Mouse (Mus musculus): Measurements from ENCODE around the gene Slc8a2. TPM values are rescaled to one million over a fixed set of nuclear protein-coding genes. Genes with fewer than 3 reads are reported as not detected.

Gene Slc8a2
- polyA plus RNA-seq, 1 experiment, result 34.0 TPM

GRCm38 (mm10) chr7:16103760-16104159 is 25.9 kb upstream of the Slc8a2 start:
- DNase-seq (ENCODE audit: low read depth), result peak; percentile 71
- TF ChIP-seq CTCF (IDR thresholded peaks at IDR 0.05; ENCODE audit: borderline replicate concordance, extremely low read depth, insufficient read depth, insufficient read length) (no peak), POLR2A (IDR thresholded peaks at IDR 0.05; ENCODE audit: borderline replicate concordance, extremely low read depth, insufficient read depth, insufficient read length, poor library complexity, severe bottlenecking) (no peak)

- DNase-seq (ENCODE audit: low read depth), result no peak
- TF ChIP-seq CTCF (IDR thresholded peaks at IDR 0.05; ENCODE audit: borderline replicate concordance, extremely low read depth, insufficient read depth, insufficient read length) (no peak), POLR2A (IDR thresholded peaks at IDR 0.05; ENCODE audit: borderline replicate concordance, extremely low read depth, insufficient read depth, insufficient read length, poor library complexity, severe bottlenecking) (no peak)
Measured at GRCm38 (mm10) chr7:16104611-16105388, 24.8 kb upstream of the Slc8a2 start.

GRCm38 (mm10) chr7:16108886-16109542 is 20.6 kb upstream of the Slc8a2 start:
- DNase-seq (ENCODE audit: low read depth), result no peak
- TF ChIP-seq POLR2A (IDR thresholded peaks at IDR 0.05; ENCODE audit: borderline replicate concordance, extremely low read depth, insufficient read depth, insufficient read length, poor library complexity, severe bottlenecking), result no peak
- TF ChIP-seq CTCF (IDR thresholded peaks at IDR 0.05; ENCODE audit: borderline replicate concordance, extremely low read depth, insufficient read depth, insufficient read length), result no peak

DNA sequence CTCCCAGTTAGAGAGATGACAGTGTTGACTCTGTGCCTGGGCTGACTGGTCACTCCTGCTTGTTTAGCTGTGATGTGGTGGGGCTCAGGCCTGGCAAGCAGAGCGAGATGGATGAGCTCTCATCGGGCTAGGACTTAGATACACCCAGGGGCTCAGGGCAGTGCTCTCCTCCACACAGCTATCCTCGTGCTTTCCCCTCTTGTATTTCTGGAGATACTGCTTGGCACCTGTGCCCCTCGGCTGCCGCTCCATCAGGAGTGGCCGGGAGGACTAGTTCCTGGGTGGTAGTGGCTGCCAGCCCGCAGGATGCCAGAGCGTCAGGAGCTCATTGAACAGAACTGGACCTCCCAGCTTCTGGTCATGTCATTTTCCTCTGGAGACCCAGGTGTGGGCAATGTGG is 19.5 kb upstream of the Slc8a2 start:
- no peak for DNase-seq (ENCODE audit: low read depth)
- TF ChIP-seq POLR2A (IDR thresholded peaks at IDR 0.05; ENCODE audit: borderline replicate concordance, extremely low read depth, insufficient read depth, insufficient read length, poor library complexity, severe bottlenecking), result no peak
- TF ChIP-seq CTCF (IDR thresholded peaks at IDR 0.05; ENCODE audit: borderline replicate concordance, extremely low read depth, insufficient read depth, insufficient read length), result no peak

GRCm38 (mm10) chr7:16111284-16112090 is 18.1 kb upstream of the Slc8a2 start:
- no peak for DNase-seq (ENCODE audit: low read depth)
- TF ChIP-seq CTCF (IDR thresholded peaks at IDR 0.05; ENCODE audit: borderline replicate concordance, extremely low read depth, insufficient read depth, insufficient read length) (no peak), POLR2A (IDR thresholded peaks at IDR 0.05; ENCODE audit: borderline replicate concordance, extremely low read depth, insufficient read depth, insufficient read length, poor library complexity, severe bottlenecking) (no peak)

- DNase-seq (ENCODE audit: low read depth), result no peak
- TF ChIP-seq CTCF (IDR thresholded peaks at IDR 0.05; ENCODE audit: borderline replicate concordance, extremely low read depth, insufficient read depth, insufficient read length), result no peak
- TF ChIP-seq POLR2A (IDR thresholded peaks at IDR 0.05; ENCODE audit: borderline replicate concordance, extremely low read depth, insufficient read depth, insufficient read length, poor library complexity, severe bottlenecking), result no peak
Measured at GRCm38 (mm10) chr7:16116418-16116817, 13.2 kb upstream of the Slc8a2 start.

DNA sequence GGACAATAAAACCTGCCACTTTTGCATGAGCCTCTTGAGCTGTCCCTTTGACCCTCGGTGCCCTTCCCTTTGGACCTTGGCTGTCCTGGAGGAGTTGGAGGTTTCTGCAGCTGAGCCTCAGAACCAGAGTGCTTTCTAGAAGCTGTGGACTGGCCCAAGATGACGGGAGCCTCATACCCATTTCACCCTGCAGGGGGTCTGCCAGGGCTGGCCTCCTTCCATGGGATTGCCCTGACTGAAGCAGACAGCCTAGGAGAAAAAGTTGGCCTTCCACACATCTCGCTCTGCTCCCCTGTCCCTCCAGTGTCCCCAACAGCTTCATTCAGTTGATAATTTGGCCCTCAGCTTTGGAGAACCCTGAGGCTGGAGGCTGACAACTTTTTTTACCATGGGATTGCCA is 12.5 kb upstream of the Slc8a2 start:
- no peak for DNase-seq (ENCODE audit: low read depth)

GRCm38 (mm10) chr7:16119569-16120261 is 9.9 kb upstream of the Slc8a2 start, which contains the start of gene Kptn:
Gene Kptn (plus strand): TSS chr7:16119895.
- DNase-seq (ENCODE audit: low read depth), result peak; percentile 97
- TF ChIP-seq POLR2A (IDR thresholded peaks at IDR 0.05; ENCODE audit: borderline replicate concordance, extremely low read depth, insufficient read depth, insufficient read length, poor library complexity, severe bottlenecking) (no peak), CTCF (IDR thresholded peaks at IDR 0.05; ENCODE audit: borderline replicate concordance, extremely low read depth, insufficient read depth, insufficient read length) (peak; percentile 94)

More for the DNA sequence above, 12.5 kb upstream of the Slc8a2 start:
- TF ChIP-seq CTCF (IDR thresholded peaks at IDR 0.05; ENCODE audit: borderline replicate concordance, extremely low read depth, insufficient read depth, insufficient read length), result no peak
- TF ChIP-seq POLR2A (IDR thresholded peaks at IDR 0.05; ENCODE audit: borderline replicate concordance, extremely low read depth, insufficient read depth, insufficient read length, poor library complexity, severe bottlenecking), result no peak

GRCm38 (mm10) chr7:16120262-16120600 is 9.4 kb upstream of the Slc8a2 start:
- no peak for DNase-seq (ENCODE audit: low read depth)
- TF ChIP-seq POLR2A (IDR thresholded peaks at IDR 0.05; ENCODE audit: borderline replicate concordance, extremely low read depth, insufficient read depth, insufficient read length, poor library complexity, severe bottlenecking), result no peak
- TF ChIP-seq CTCF (IDR thresholded peaks at IDR 0.05; ENCODE audit: borderline replicate concordance, extremely low read depth, insufficient read depth, insufficient read length), result no peak

DNA sequence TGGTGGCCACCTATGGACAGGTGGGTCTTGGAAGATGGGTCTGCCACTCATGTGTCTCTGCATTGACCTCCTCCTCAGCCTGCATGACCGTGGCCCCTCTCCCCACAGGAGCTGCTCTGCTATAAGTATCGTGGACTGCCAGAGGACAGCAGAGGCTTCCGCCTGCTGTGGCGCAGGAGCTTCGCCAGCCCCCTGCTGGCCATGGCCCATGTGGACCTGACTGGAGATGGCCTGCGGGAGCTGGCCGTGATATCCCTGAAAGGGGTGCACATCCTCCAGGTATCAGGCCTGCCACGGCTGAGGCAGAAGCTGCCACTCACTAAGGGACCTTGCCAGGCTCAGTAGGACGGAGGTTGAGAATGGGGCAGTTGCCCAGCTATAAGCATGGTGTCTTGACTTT is 3.8 kb upstream of the Slc8a2 start:
- no peak for DNase-seq (ENCODE audit: low read depth)
- TF ChIP-seq POLR2A (IDR thresholded peaks at IDR 0.05; ENCODE audit: borderline replicate concordance, extremely low read depth, insufficient read depth, insufficient read length, poor library complexity, severe bottlenecking), result no peak
- TF ChIP-seq CTCF (IDR thresholded peaks at IDR 0.05; ENCODE audit: borderline replicate concordance, extremely low read depth, insufficient read depth, insufficient read length), result no peak

DNA sequence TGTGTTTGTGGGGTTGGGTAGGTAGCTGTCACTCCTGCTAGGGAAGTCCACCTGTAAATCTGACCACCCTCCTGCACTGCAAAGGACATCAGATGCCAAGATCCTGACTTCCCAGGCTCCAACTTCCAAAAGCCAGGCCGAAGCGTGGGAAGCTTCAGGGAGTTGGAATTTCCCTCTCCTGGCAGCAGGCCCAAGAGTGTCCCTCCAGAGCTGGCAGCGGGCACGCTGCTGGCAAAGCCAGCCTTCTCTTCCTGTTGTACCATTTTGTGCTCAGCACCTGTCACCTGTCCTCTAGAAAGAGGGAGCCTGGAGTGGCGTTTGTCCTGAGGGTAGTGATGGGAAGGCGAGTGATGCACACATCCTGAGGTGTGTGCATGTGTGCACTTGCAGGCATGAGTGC is 1.3 kb upstream of the Slc8a2 start:
- peak; percentile 18 for DNase-seq (ENCODE audit: low read depth)
- no peak for TF ChIP-seq CTCF (IDR thresholded peaks at IDR 0.05; ENCODE audit: borderline replicate concordance, extremely low read depth, insufficient read depth, insufficient read length)
- TF ChIP-seq POLR2A (IDR thresholded peaks at IDR 0.05; ENCODE audit: borderline replicate concordance, extremely low read depth, insufficient read depth, insufficient read length, poor library complexity, severe bottlenecking), result no peak

Measured in brain, embryonic 14.5 days (tissue).